Mouse (Mus musculus) heart, embryonic 11.5 days (tissue): ENCODE measurements at regions not wholly inside any gene's neighbourhood (a gene's known extent, or its start where the extent isn't known, plus 50 kb on each side); places are given as distances from the start of the nearest gene placed in this dataset.

ENCODE experiments used
- ATAC-seq: fragments of 200-750 bp; cut with Nextera tagmentation; replicated peaks from 2 replicates; pipeline ENCODE4 v1.8.0; 2017; ENCODE audit warnings: moderate library complexity; ENCODE audit not compliant: insufficient number of reproducible peaks, low FRiP score, low TSS enrichment
- H3K27ac ChIP-seq: fragments of 300-500 bp; sonication (generic); 2 replicates; pipeline ENCODE4 v1.5.1; 2014; ENCODE audit warnings: mild to moderate bottlenecking, low read depth, low read length
- H3K27me3 ChIP-seq: fragments of 300-500 bp; sonication (generic); 2 replicates; pipeline ENCODE4 v1.6.1; 2014; ENCODE audit warnings: mild to moderate bottlenecking, low read length, mixed read lengths; ENCODE audit not compliant: control insufficient read depth, insufficient read depth
- H3K36me3 ChIP-seq: fragments of 300-500 bp; sonication (generic); 2 replicates; pipeline ENCODE4 v1.6.1; 2014; ENCODE audit warnings: mild to moderate bottlenecking, low read length, moderate library complexity, mixed read lengths; ENCODE audit not compliant: control insufficient read depth, insufficient read depth
- H3K4me1 ChIP-seq: fragments of 300-500 bp; sonication (generic); 2 replicates; pipeline ENCODE4 v1.6.1; 2014; ENCODE audit warnings: low read length; ENCODE audit not compliant: control insufficient read depth, insufficient read depth
- H3K4me2 ChIP-seq: fragments of 300-500 bp; sonication (generic); 2 replicates; pipeline ENCODE4 v1.6.1; 2014; ENCODE audit warnings: mild to moderate bottlenecking, moderate library complexity
- H3K4me3 ChIP-seq: fragments of 300-500 bp; sonication (generic); 2 replicates; pipeline ENCODE4 v1.5.1; 2014; ENCODE audit warnings: low read depth, low read length
- H3K9ac ChIP-seq: fragments of 300-500 bp; sonication (generic); 2 replicates; pipeline ENCODE4 v1.6.1; 2014; ENCODE audit warnings: mild to moderate bottlenecking, low read depth, low read length, moderate library complexity
- H3K9me3 ChIP-seq: fragments of 300-500 bp; sonication (generic); replicated peaks from 2 replicates; pipeline ENCODE4 v1.6.1; 2016; ENCODE audit warnings: low read length; ENCODE audit not compliant: control insufficient read depth
- WGBS: fragments of 180-500 bp; shearing (Covaris S2); extraction: QIAGEN DNeasy Blood & Tissue Kit; methylation state at CpG from one replicate; pipeline ENCODE4 v1.1.7; 2014; ENCODE audit not compliant: insufficient replicate concordance; 5-methylcytosine and 5-hydroxymethylcytosine counted together

- no peak overlapping the region for H3K9ac ChIP-seq
- WGBS: 68% methylated on average over 11 of the region's 11 CpGs
- H3K27ac ChIP-seq: no peak overlapping the region
- H3K4me2 ChIP-seq: no peak overlapping the region
- H3K4me3 ChIP-seq: no peak overlapping the region
- no peaks in the 10 kb centered on the region for H3K4me1 ChIP-seq
- no peaks in the 10 kb centered on the region for H3K9me3 ChIP-seq
- no peaks in the 10 kb centered on the region for H3K27me3 ChIP-seq
- no peaks in the 10 kb centered on the region for H3K36me3 ChIP-seq
- no peak for ATAC-seq
These were observed 101.6 kb downstream of the Zfp281 start for GRCm38 (mm10) chr1:136726145-136726935.

GRCm38 (mm10) chr1:136727868-136728631 is 103.3 kb downstream of the Zfp281 start:
- no peaks in the 10 kb centered on the region for H3K27me3 ChIP-seq
- no peak overlapping the region for H3K4me2 ChIP-seq
- no peak overlapping the region for H3K27ac ChIP-seq
- WGBS: 68% methylated on average over 7 of the region's 7 CpGs
- no peaks in the 10 kb centered on the region for H3K9me3 ChIP-seq
- H3K4me1 ChIP-seq: no peaks in the 10 kb centered on the region
- H3K36me3 ChIP-seq: no peaks in the 10 kb centered on the region
- ATAC-seq: no peak
- no peak overlapping the region for H3K4me3 ChIP-seq
- no peak overlapping the region for H3K9ac ChIP-seq

- Histone ChIP-seq H3K4me2 (no peak overlapping the region), H3K4me1 (no peaks in the 10 kb centered on the region), H3K9me3 (no peaks in the 10 kb centered on the region), H3K4me3 (no peak overlapping the region), H3K36me3 (no peaks in the 10 kb centered on the region), H3K27me3 (no peaks in the 10 kb centered on the region), H3K9ac (no peak overlapping the region), H3K27ac (no peak overlapping the region)
- WGBS: 87% methylated on average over 4 of the region's 4 CpGs
- ATAC-seq: no peak
These were observed 103.9 kb downstream of the Zfp281 start for GRCm38 (mm10) chr1:136728632-136728944.

- ATAC-seq: no peak
- H3K4me1 ChIP-seq: no peaks in the 10 kb centered on the region
- no peak overlapping the region for H3K4me3 ChIP-seq
- no peak overlapping the region for H3K27ac ChIP-seq
- H3K4me2 ChIP-seq: no peak overlapping the region
- H3K9me3 ChIP-seq: no peaks in the 10 kb centered on the region
- H3K9ac ChIP-seq: no peak overlapping the region
- WGBS: 32% methylated on average over 11 of the region's 11 CpGs
- no peaks in the 10 kb centered on the region for H3K27me3 ChIP-seq
- no peaks in the 10 kb centered on the region for H3K36me3 ChIP-seq
These were observed 105.9 kb downstream of the Zfp281 start for GRCm38 (mm10) chr1:136730638-136731037.

GRCm38 (mm10) chr1:136738030-136738429 is 113.3 kb downstream of the Zfp281 start:
- Histone ChIP-seq H3K9ac (no peak overlapping the region), H3K27me3 (no peaks in the 10 kb centered on the region), H3K4me2 (no peak overlapping the region), H3K27ac (no peak overlapping the region), H3K4me1 (no peaks in the 10 kb centered on the region), H3K4me3 (no peak overlapping the region), H3K9me3 (no peaks in the 10 kb centered on the region), H3K36me3 (no peaks in the 10 kb centered on the region)
- WGBS: 16% methylated on average over 5 of the region's 5 CpGs
- no peak for ATAC-seq

- H3K27me3 ChIP-seq: no peaks in the 10 kb centered on the region
- 78% methylated on average over 5 of the region's 5 CpGs for WGBS
- no peak overlapping the region for H3K4me2 ChIP-seq
- H3K4me3 ChIP-seq: no peak overlapping the region
- H3K9ac ChIP-seq: no peak overlapping the region
- no peak for ATAC-seq
- no peak overlapping the region for H3K27ac ChIP-seq
- H3K36me3 ChIP-seq: no peaks in the 10 kb centered on the region
- H3K4me1 ChIP-seq: no peaks in the 10 kb centered on the region
- H3K9me3 ChIP-seq: no peaks in the 10 kb centered on the region
These were observed 114.8 kb downstream of the Zfp281 start for GRCm38 (mm10) chr1:136739486-136739885.

- H3K36me3 ChIP-seq: no peaks in the 10 kb centered on the region
- no peak for ATAC-seq
- no peaks in the 10 kb centered on the region for H3K27me3 ChIP-seq
- no peaks in the 10 kb centered on the region for H3K9me3 ChIP-seq
- H3K4me3 ChIP-seq: no peak overlapping the region
- WGBS: 85% methylated on average over 10 of the region's 10 CpGs
- H3K27ac ChIP-seq: no peak overlapping the region
- H3K9ac ChIP-seq: no peak overlapping the region
- no peak overlapping the region for H3K4me2 ChIP-seq
- H3K4me1 ChIP-seq: no peaks in the 10 kb centered on the region
These were observed 116.4 kb downstream of the Zfp281 start for GRCm38 (mm10) chr1:136741061-136741460.

- H3K4me2 ChIP-seq: no peak overlapping the region
- no peak for ATAC-seq
- WGBS: 50% methylated on average over 8 of the region's 8 CpGs
These were observed 124.5 kb downstream of the Zfp281 start for GRCm38 (mm10) chr1:136749188-136749587.

More at GRCm38 (mm10) chr1:136749188-136749587, 124.5 kb downstream of the Zfp281 start:
- Histone ChIP-seq H3K27ac (no peak overlapping the region), H3K9ac (no peak overlapping the region), H3K27me3 (no peaks in the 10 kb centered on the region), H3K9me3 (no peaks in the 10 kb centered on the region), H3K4me1 (no peaks in the 10 kb centered on the region), H3K36me3 (no peaks in the 10 kb centered on the region), H3K4me3 (no peak overlapping the region)
